Mouse (Mus musculus) myocyte (in vitro differentiated cells): ENCODE measurements at regions not wholly inside any gene's neighbourhood (a gene's known extent, or its start where the extent isn't known, plus 50 kb on each side); places are given as distances from the start of the nearest gene placed in this dataset.

Experiments
- CEBPB ChIP-seq: IDR thresholded peaks from 2 replicates; pipeline ENCODE4 v1.6.1; 2011; ENCODE audit warnings: mild to moderate bottlenecking, moderate library complexity; ENCODE audit not compliant: poor library complexity, insufficient read depth, severe bottlenecking
- E2F4 ChIP-seq: IDR thresholded peaks from one replicate; pipeline ENCODE4 v1.6.1; 2011; ENCODE audit warnings: mild to moderate bottlenecking, control low read depth, moderate library complexity; ENCODE audit not compliant: insufficient read depth
- MAX ChIP-seq: IDR thresholded peaks from one replicate; pipeline ENCODE4 v1.6.1; 2011; ENCODE audit warnings: low read depth, mild to moderate bottlenecking, control low read depth
- MYOD1 ChIP-seq, 3 experiments: IDR thresholded peaks; one replicate each; pipeline ENCODE4 v1.6.1; 2011; ENCODE audit warnings: control low read depth in 2 of 3, low read depth in 2 of 3, mild to moderate bottlenecking in 2 of 3, moderate library complexity in 1 of 3; ENCODE audit not compliant: insufficient read length in 2 of 3, control insufficient read depth in 1 of 3
- MYOG ChIP-seq, 3 experiments: IDR thresholded peaks; one replicate each; pipeline ENCODE4 v1.6.1; 2011; ENCODE audit warnings: control low read depth in 2 of 3, low read depth in 2 of 3, mild to moderate bottlenecking in 2 of 3; ENCODE audit not compliant: insufficient read length in 2 of 3, control insufficient read depth in 1 of 3, insufficient read depth in 1 of 3
- POLR2A ChIP-seq: IDR thresholded peaks from one replicate; pipeline ENCODE4 v1.6.1; 2011; ENCODE audit warnings: low read depth, mild to moderate bottlenecking, control low read depth, moderate library complexity; ENCODE audit not compliant: insufficient read length
- POLR2AphosphoS2 ChIP-seq: IDR thresholded peaks from one replicate; pipeline ENCODE4 v1.6.1; 2011; ENCODE audit warnings: low read depth, control low read depth; ENCODE audit not compliant: insufficient read length
- REST ChIP-seq: IDR thresholded peaks from one replicate; pipeline ENCODE4 v1.6.1; 2011; ENCODE audit warnings: mild to moderate bottlenecking, control low read depth, moderate library complexity; ENCODE audit not compliant: insufficient read depth, insufficient read length
- SRF ChIP-seq: IDR thresholded peaks from one replicate; pipeline ENCODE4 v1.6.1; 2011; ENCODE audit warnings: low read depth; ENCODE audit not compliant: control insufficient read depth, insufficient read length
- TCF12 ChIP-seq: IDR thresholded peaks from one replicate; pipeline ENCODE4 v1.6.1; 2011; ENCODE audit warnings: mild to moderate bottlenecking, control low read depth; ENCODE audit not compliant: poor library complexity, insufficient read depth, severe bottlenecking
- TCF3 ChIP-seq: IDR thresholded peaks from one replicate; pipeline ENCODE4 v1.6.1; 2011; ENCODE audit warnings: low read depth, control low read depth; ENCODE audit not compliant: insufficient read length
- USF1 ChIP-seq: IDR thresholded peaks from one replicate; pipeline ENCODE4 v1.6.1; 2011; ENCODE audit warnings: low read depth, mild to moderate bottlenecking, control low read depth, moderate library complexity

DNA sequence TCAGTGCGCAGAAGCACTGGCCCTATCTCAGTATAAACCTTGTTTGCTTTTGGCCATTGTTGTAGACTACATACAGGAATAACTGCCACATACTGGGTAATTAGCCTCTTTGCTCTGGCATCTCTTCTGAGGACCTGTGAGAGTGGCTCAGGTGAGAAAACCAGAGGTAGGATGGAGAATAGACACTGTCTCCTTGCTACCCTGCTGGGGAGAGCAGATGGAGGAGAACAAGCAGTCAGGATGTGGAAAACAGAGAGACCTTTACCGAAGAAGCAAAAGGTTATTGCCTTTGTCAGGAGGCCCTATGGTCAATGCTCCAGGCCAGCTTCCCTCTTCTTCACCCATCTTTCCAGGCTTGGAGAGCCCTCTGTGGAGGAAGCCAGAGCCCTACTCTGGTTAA lies 62.7 kb downstream of the Rpusd4 start:
- TF ChIP-seq POLR2AphosphoS2 (no peak), POLR2A (no peak), USF1 (no peak), REST (no peak), MYOD1 (IDR thresholded peaks at IDR 0.05; ENCODE audit: control insufficient read depth in 1 of 3, insufficient read length in 2 of 3, low read depth in 2 of 3) (no peak), TCF3 (no peak), MAX (no peak), SRF (no peak), E2F4 (no peak), MYOG (IDR thresholded peaks at IDR 0.05; ENCODE audit: control insufficient read depth in 1 of 3, insufficient read depth in 1 of 3, insufficient read length in 2 of 3, low read depth in 2 of 3) (no peak), CEBPB (no peak), TCF12 (no peak)
